Mouse (Mus musculus) limb, embryonic 15.5 days (tissue): ENCODE measurements around the gene Ldlrad3. TPM values are rescaled to one million over a fixed set of nuclear protein-coding genes. Genes with fewer than 3 reads are reported as not detected.

Experiments
- ATAC-seq: fragments of 200-750 bp; cut with Nextera tagmentation; 2 replicates; pipeline ENCODE4 v1.8.0; 2017; ENCODE audit warnings: low read depth, moderate TSS enrichment; ENCODE audit not compliant: insufficient number of reproducible peaks, low FRiP score, low TSS enrichment
- H3K27ac ChIP-seq: fragments of 300-500 bp; sonication (generic); 2 replicates; pipeline ENCODE4 v1.5.1; 2015; ENCODE audit warnings: moderate library complexity, mild to moderate bottlenecking, inconsistent platforms
- H3K27me3 ChIP-seq: fragments of 300-500 bp; sonication (generic); 2 replicates; pipeline ENCODE4 v1.6.1; 2015; ENCODE audit warnings: inconsistent platforms
- H3K36me3 ChIP-seq: fragments of 300-500 bp; sonication (generic); 2 replicates; pipeline ENCODE4 v1.6.1; 2015; ENCODE audit warnings: inconsistent platforms
- H3K4me1 ChIP-seq: fragments of 300-500 bp; sonication (generic); 2 replicates; pipeline ENCODE4 v1.6.1; 2015; ENCODE audit warnings: inconsistent platforms
- H3K4me2 ChIP-seq: fragments of 300-500 bp; sonication (generic); 2 replicates; pipeline ENCODE4 v1.6.1; 2015; ENCODE audit warnings: mild to moderate bottlenecking, inconsistent platforms
- H3K4me3 ChIP-seq: fragments of 300-500 bp; sonication (generic); 2 replicates; pipeline ENCODE4 v1.5.1; 2015; ENCODE audit warnings: mild to moderate bottlenecking, inconsistent platforms
- H3K9ac ChIP-seq: fragments of 300-500 bp; sonication (generic); 2 replicates; pipeline ENCODE4 v1.6.1; 2015; ENCODE audit warnings: inconsistent platforms
- H3K9me3 ChIP-seq: fragments of 300-500 bp; sonication (generic); 2 replicates; pipeline ENCODE4 v1.6.1; 2016; ENCODE audit warnings: inconsistent platforms
- WGBS: fragments of 180-500 bp; shearing (Covaris S2); methylation state at CpG from one replicate; pipeline ENCODE4 v1.1.7; 2015; 5-methylcytosine and 5-hydroxymethylcytosine counted together
- polyA plus RNA-seq: library from polyadenylated mRNA; unstranded; fragments of >200 nt; fragmentation: Nextera tagmentation; extraction: Ambion mirVana; gene quantifications from 2 replicates; pipeline ENCODE4 v1.2.1, GENCODE M21; 2015

Gene Ldlrad3
- polyA plus RNA-seq, 1 experiment from 2014 or later: 55.1 TPM

GRCm38 (mm10) chr2:102082782-102083181 lies 103.4 kb downstream of the Ldlrad3 start:
- Histone ChIP-seq H3K27me3 (no peaks in the 10 kb centered on the region), H3K9ac (no peak overlapping the region), H3K4me2 (no peak overlapping the region), H3K36me3 (peaks cover 10% of the 10 kb centered on the region), H3K4me3 (no peak overlapping the region), H3K27ac (no peak overlapping the region), H3K4me1 (no peaks in the 10 kb centered on the region), H3K9me3 (no peaks in the 10 kb centered on the region)
- ATAC-seq: no peak

- no peaks in the 10 kb centered on the region for H3K27me3 ChIP-seq
- no peaks in the 10 kb centered on the region for H3K4me1 ChIP-seq
- H3K4me3 ChIP-seq: no peak overlapping the region
- no peak for ATAC-seq
- H3K4me2 ChIP-seq: no peak overlapping the region
- 48% methylated on average over 4 of the region's 4 CpGs for WGBS
- H3K27ac ChIP-seq: no peak overlapping the region
- H3K36me3 ChIP-seq: peaks cover 10% of the 10 kb centered on the region
- no peaks in the 10 kb centered on the region for H3K9me3 ChIP-seq
- no peak overlapping the region for H3K9ac ChIP-seq
These were observed 108.6 kb downstream of the Ldlrad3 start for GRCm38 (mm10) chr2:102077554-102077953.

- Histone ChIP-seq H3K4me3 (no peak overlapping the region), H3K4me1 (no peaks in the 10 kb centered on the region), H3K4me2 (no peak overlapping the region), H3K9me3 (no peaks in the 10 kb centered on the region), H3K9ac (no peak overlapping the region), H3K27me3 (no peaks in the 10 kb centered on the region), H3K36me3 (peaks cover 2% of the 10 kb centered on the region), H3K27ac (no peak overlapping the region)
- WGBS: 90% methylated on average over 6 of the region's 6 CpGs
- ATAC-seq: no peak
These were observed 109.9 kb downstream of the Ldlrad3 start for GRCm38 (mm10) chr2:102076237-102076636.

- H3K27me3 ChIP-seq: no peaks in the 10 kb centered on the region
- H3K9ac ChIP-seq: no peak overlapping the region
- no peak for ATAC-seq
- H3K27ac ChIP-seq: no peak overlapping the region
- H3K4me1 ChIP-seq: no peaks in the 10 kb centered on the region
- 93% methylated on average over 6 of the region's 6 CpGs for WGBS
- no peaks in the 10 kb centered on the region for H3K9me3 ChIP-seq
- H3K4me2 ChIP-seq: no peak overlapping the region
- no peak overlapping the region for H3K4me3 ChIP-seq
- H3K36me3 ChIP-seq: peaks cover 12% of the 10 kb centered on the region
These were observed 112.7 kb downstream of the Ldlrad3 start for GRCm38 (mm10) chr2:102073266-102074037.

- Histone ChIP-seq H3K27ac (no peak overlapping the region), H3K27me3 (no peaks in the 10 kb centered on the region), H3K4me2 (no peak overlapping the region), H3K9me3 (no peaks in the 10 kb centered on the region), H3K36me3 (peaks cover 13% of the 10 kb centered on the region), H3K4me3 (no peak overlapping the region), H3K4me1 (no peaks in the 10 kb centered on the region), H3K9ac (no peak overlapping the region)
- WGBS: 80% methylated on average over 4 of the region's 4 CpGs
- ATAC-seq: no peak
These were observed 113.3 kb downstream of the Ldlrad3 start for GRCm38 (mm10) chr2:102072859-102073258.

GRCm38 (mm10) chr2:102071022-102071717 lies 115.0 kb downstream of the Ldlrad3 start:
- ATAC-seq: no peak
- no peak overlapping the region for H3K27ac ChIP-seq
- H3K27me3 ChIP-seq: no peaks in the 10 kb centered on the region

GRCm38 (mm10) chr2:102064826-102065441 lies 121.3 kb downstream of the Ldlrad3 start:
- ATAC-seq: no peak
- WGBS: 84% methylated on average over 8 of the region's 8 CpGs
- Histone ChIP-seq H3K27me3 (no peaks in the 10 kb centered on the region), H3K9me3 (no peaks in the 10 kb centered on the region), H3K4me3 (no peak overlapping the region), H3K4me1 (no peaks in the 10 kb centered on the region), H3K9ac (no peak overlapping the region), H3K36me3 (peaks cover 33% of the 10 kb centered on the region), H3K27ac (no peak overlapping the region), H3K4me2 (no peak overlapping the region)

More at GRCm38 (mm10) chr2:102071022-102071717, 115.0 kb downstream of the Ldlrad3 start:
- Histone ChIP-seq H3K36me3 (peaks cover 17% of the 10 kb centered on the region), H3K9ac (no peak overlapping the region), H3K9me3 (no peaks in the 10 kb centered on the region), H3K4me3 (no peak overlapping the region), H3K4me1 (no peaks in the 10 kb centered on the region), H3K4me2 (no peak overlapping the region)
- 78% methylated on average over 10 of the region's 10 CpGs for WGBS

- WGBS: 82% methylated on average over 7 of the region's 7 CpGs
These were observed 122.2 kb downstream of the Ldlrad3 start for GRCm38 (mm10) chr2:102063906-102064505.

GRCm38 (mm10) chr2:102062861-102063468 lies 123.2 kb downstream of the Ldlrad3 start:
- WGBS: 74% methylated on average over 7 of the region's 7 CpGs
- Histone ChIP-seq H3K27ac (no peak overlapping the region), H3K4me1 (peaks cover under 1% of the 10 kb centered on the region; the same call in 1 of the 2 replicates), H3K4me2 (no peak overlapping the region), H3K4me3 (no peak overlapping the region), H3K9me3 (no peaks in the 10 kb centered on the region), H3K27me3 (no peaks in the 10 kb centered on the region), H3K36me3 (peaks cover 35% of the 10 kb centered on the region), H3K9ac (no peak overlapping the region)
- ATAC-seq: no peak

More at GRCm38 (mm10) chr2:102063906-102064505, 122.2 kb downstream of the Ldlrad3 start:
- peaks cover 32% of the 10 kb centered on the region for H3K36me3 ChIP-seq
- no peak overlapping the region for H3K4me2 ChIP-seq
- H3K27ac ChIP-seq: no peak overlapping the region
- no peak for ATAC-seq
- H3K9me3 ChIP-seq: no peaks in the 10 kb centered on the region
- H3K4me3 ChIP-seq: no peak overlapping the region
- no peak overlapping the region for H3K9ac ChIP-seq
- H3K27me3 ChIP-seq: no peaks in the 10 kb centered on the region
- H3K4me1 ChIP-seq: no peaks in the 10 kb centered on the region

GRCm38 (mm10) chr2:102061921-102062320 lies 124.3 kb downstream of the Ldlrad3 start:
- no peak for ATAC-seq
- no peak overlapping the region for H3K9ac ChIP-seq
- H3K27ac ChIP-seq: 0 out of 2 replicates have a peak overlapping the region, but pooled peaks have one; percentile 18
- 58% methylated on average over 8 of the region's 8 CpGs for WGBS
- H3K27me3 ChIP-seq: no peaks in the 10 kb centered on the region
- no peak overlapping the region for H3K4me3 ChIP-seq
- no peak overlapping the region for H3K4me2 ChIP-seq
- peaks cover 40% of the 10 kb centered on the region for H3K36me3 ChIP-seq
- H3K4me1 ChIP-seq: peaks cover 3% of the 10 kb centered on the region; the same call in 1 of the 2 replicates
- no peaks in the 10 kb centered on the region for H3K9me3 ChIP-seq

- Histone ChIP-seq H3K27ac (no peak overlapping the region), H3K36me3 (peaks cover 39% of the 10 kb centered on the region; the same call in 1 of the 2 replicates), H3K9ac (no peak overlapping the region), H3K9me3 (no peaks in the 10 kb centered on the region), H3K4me1 (peaks cover 3% of the 10 kb centered on the region), H3K4me3 (no peak overlapping the region), H3K27me3 (no peaks in the 10 kb centered on the region), H3K4me2 (no peak overlapping the region)
- no peak for ATAC-seq
- WGBS: 92% methylated on average over 12 of the region's 12 CpGs
These were observed 128.4 kb downstream of the Ldlrad3 start for GRCm38 (mm10) chr2:102057746-102058145.
